Mouse (Mus musculus) heart, embryonic 15.5 days (tissue): ENCODE measurements at regions not wholly inside any gene's neighbourhood (a gene's known extent, or its start where the extent isn't known, plus 50 kb on each side); places are given as distances from the start of the nearest gene placed in this dataset.
A peak's percentile ranks its signal among the peaks of the same experiment; 100 is the strongest.

Experiments used
- ATAC-seq: fragments of 200-750 bp; cut with Nextera tagmentation; replicated peaks from 2 replicates; pipeline ENCODE4 v1.8.0; 2017; ENCODE audit warnings: low read depth, moderate TSS enrichment; ENCODE audit not compliant: insufficient number of reproducible peaks, insufficient read depth, low FRiP score
- H3K27ac ChIP-seq: fragments of 300-500 bp; sonication (generic); 2 replicates; pipeline ENCODE4 v1.5.1; 2015; ENCODE audit warnings: mild to moderate bottlenecking, inconsistent platforms
- H3K27me3 ChIP-seq: fragments of 300-500 bp; sonication (generic); 2 replicates; pipeline ENCODE4 v1.6.1; 2015; ENCODE audit warnings: inconsistent platforms
- H3K36me3 ChIP-seq: fragments of 300-500 bp; sonication (generic); 2 replicates; pipeline ENCODE4 v1.6.1; 2015; ENCODE audit warnings: mild to moderate bottlenecking, inconsistent platforms
- H3K4me1 ChIP-seq: fragments of 300-500 bp; sonication (generic); replicated peaks from 2 replicates; pipeline ENCODE4 v1.6.1; 2015; ENCODE audit warnings: inconsistent platforms
- H3K4me2 ChIP-seq: fragments of 300-500 bp; sonication (generic); 2 replicates; pipeline ENCODE4 v1.6.1; 2015; ENCODE audit warnings: inconsistent platforms, mild to moderate bottlenecking, moderate library complexity
- H3K4me3 ChIP-seq: fragments of 300-500 bp; sonication (generic); 2 replicates; pipeline ENCODE4 v1.5.1; 2015; ENCODE audit warnings: mild to moderate bottlenecking, inconsistent platforms
- H3K9ac ChIP-seq: fragments of 300-500 bp; sonication (generic); 2 replicates; pipeline ENCODE4 v1.6.1; 2015; ENCODE audit warnings: mild to moderate bottlenecking, inconsistent platforms
- H3K9me3 ChIP-seq: fragments of 300-500 bp; sonication (generic); replicated peaks from 2 replicates; pipeline ENCODE4 v1.6.1; 2016; ENCODE audit warnings: inconsistent platforms
- WGBS: fragments of 180-500 bp; shearing (Covaris S2); methylation state at CpG from one replicate; pipeline ENCODE4 v1.1.7; 2015; ENCODE audit warnings: mixed read lengths; 5-methylcytosine and 5-hydroxymethylcytosine counted together

DNA sequence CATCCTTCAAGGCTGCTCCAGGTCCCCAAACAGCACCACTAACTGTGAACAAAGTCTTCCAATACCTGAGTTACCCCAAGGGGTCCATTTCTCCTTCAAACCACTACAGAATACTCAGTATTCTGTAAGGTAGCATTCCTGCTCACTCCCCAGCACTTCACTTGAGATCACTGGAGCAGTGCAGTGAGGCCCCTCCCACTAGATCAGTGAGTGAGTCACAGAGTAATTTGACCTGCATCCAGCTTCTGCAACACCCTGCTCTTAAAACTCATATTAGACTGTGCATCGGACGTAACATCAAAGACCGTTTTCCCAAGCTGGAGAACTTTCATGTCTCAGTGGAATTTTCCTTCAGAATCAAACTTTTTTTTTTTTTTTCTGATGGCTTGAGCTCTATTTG is 461.4 kb downstream of the Insc start:
- H3K9ac ChIP-seq: no peak overlapping the region
- no peaks in the 10 kb centered on the region for H3K9me3 ChIP-seq
- H3K36me3 ChIP-seq: no peaks in the 10 kb centered on the region
- 37% methylated on average over 3 of the region's 3 CpGs for WGBS
- H3K27me3 ChIP-seq: no peaks in the 10 kb centered on the region
- no peak overlapping the region for H3K4me3 ChIP-seq
- H3K4me1 ChIP-seq: no peaks in the 10 kb centered on the region
- no peak for ATAC-seq
- H3K4me2 ChIP-seq: no peak overlapping the region
- no peak overlapping the region for H3K27ac ChIP-seq

DNA sequence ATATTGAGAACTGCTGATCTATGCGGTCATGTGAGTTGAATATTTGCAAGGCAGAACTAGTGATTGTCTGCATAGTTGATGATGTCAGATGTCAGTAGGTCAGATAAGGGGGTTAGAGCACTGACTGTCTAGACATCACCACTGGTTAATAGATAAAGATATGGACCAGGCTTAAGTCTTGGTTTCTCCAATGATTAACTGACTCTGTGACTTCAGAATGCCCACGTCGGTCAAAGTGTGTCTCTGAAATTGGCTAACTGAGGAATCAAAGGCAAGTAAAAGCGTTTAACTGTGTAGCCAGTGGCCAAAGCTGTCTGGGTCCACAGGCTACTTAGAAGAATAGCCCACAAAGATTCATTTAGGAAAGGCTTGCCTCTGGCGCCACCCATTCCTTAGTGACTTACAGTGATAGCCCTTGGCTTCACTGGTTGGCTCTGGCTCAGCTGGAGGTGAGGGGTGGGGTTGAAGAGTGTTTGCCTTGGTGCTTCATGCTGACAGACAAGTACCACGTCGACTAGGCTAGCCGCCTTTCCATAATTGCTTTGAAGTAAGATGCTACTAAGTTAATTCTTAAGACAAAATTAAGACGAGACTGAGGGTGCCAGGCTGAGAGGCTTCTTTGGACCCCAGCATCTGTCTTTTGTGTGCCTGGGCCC is 463.1 kb downstream of the Insc start:
- Histone ChIP-seq H3K4me3 (no peak overlapping the region), H3K36me3 (no peaks in the 10 kb centered on the region), H3K27me3 (no peaks in the 10 kb centered on the region), H3K4me2 (no peak overlapping the region), H3K9ac (no peak overlapping the region), H3K9me3 (no peaks in the 10 kb centered on the region), H3K27ac (no peak overlapping the region), H3K4me1 (no peaks in the 10 kb centered on the region)
- ATAC-seq: no peak
- WGBS: 53% methylated on average over 9 of the region's 9 CpGs

DNA sequence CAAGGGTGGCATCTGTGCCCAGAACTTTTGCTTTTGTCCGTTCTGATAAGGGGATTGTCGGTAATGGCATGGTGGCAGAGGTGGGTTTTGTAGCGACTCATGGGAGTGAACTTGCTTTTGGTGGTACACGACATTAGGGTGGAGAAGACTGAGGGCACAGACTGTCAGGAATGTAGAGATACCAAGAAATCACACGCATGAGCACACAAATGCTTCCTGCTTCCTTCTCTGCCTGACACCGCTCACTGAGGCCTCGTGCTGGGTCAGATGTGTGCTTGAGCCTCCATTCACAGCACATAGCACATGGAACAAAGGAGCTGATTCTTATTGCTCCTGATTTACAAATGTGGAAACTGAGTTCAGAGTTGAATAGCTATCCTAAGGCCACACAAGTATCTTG is 465.3 kb downstream of the Insc start:
- Histone ChIP-seq H3K4me1 (no peaks in the 10 kb centered on the region), H3K9ac (no peak overlapping the region), H3K27me3 (no peaks in the 10 kb centered on the region), H3K4me2 (no peak overlapping the region), H3K9me3 (no peaks in the 10 kb centered on the region), H3K4me3 (no peak overlapping the region), H3K36me3 (no peaks in the 10 kb centered on the region), H3K27ac (no peak overlapping the region)
- no peak for ATAC-seq
- WGBS: 68% methylated on average over 7 of the region's 7 CpGs

GRCm38 (mm10) chr7:115210012-115210411 is 466.5 kb downstream of the Insc start:
- Histone ChIP-seq H3K9me3 (no peaks in the 10 kb centered on the region), H3K4me3 (no peak overlapping the region), H3K27ac (no peak overlapping the region), H3K4me1 (no peaks in the 10 kb centered on the region), H3K9ac (no peak overlapping the region), H3K27me3 (no peaks in the 10 kb centered on the region), H3K4me2 (no peak overlapping the region), H3K36me3 (no peaks in the 10 kb centered on the region)
- no peak for ATAC-seq
- 72% methylated on average over 2 of the region's 2 CpGs for WGBS

- under 1% methylated on average over 13 of the region's 13 CpGs for WGBS
- peak overlapping the region; percentile 47 for H3K4me3 ChIP-seq
- H3K9me3 ChIP-seq: no peaks in the 10 kb centered on the region
- peak overlapping the region; percentile 49 for H3K9ac ChIP-seq
- peak; percentile 95 for ATAC-seq
- no peaks in the 10 kb centered on the region for H3K27me3 ChIP-seq
- H3K36me3 ChIP-seq: no peaks in the 10 kb centered on the region
- peaks cover 19% of the 10 kb centered on the region for H3K4me1 ChIP-seq
- peak overlapping the region; percentile 37 for H3K27ac ChIP-seq
- peak overlapping the region; percentile 80 for H3K4me2 ChIP-seq
These were observed 473.3 kb downstream of the Insc start for GRCm38 (mm10) chr7:115216838-115217237.

GRCm38 (mm10) chr7:115217255-115217654 is 473.8 kb downstream of the Insc start:
- whole genome bisulfite sequencing: 11% methylated on average over 5 of the region's 5 CpGs
- H3K4me1 ChIP-seq: peaks cover 19% of the 10 kb centered on the region
- H3K4me2 ChIP-seq: peak overlapping the region; percentile 80
- peak overlapping the region; percentile 49 for H3K9ac ChIP-seq
- H3K27ac ChIP-seq: peak overlapping the region; percentile 37
- H3K9me3 ChIP-seq: no peaks in the 10 kb centered on the region
- ATAC-seq: peak; percentile 24
- no peaks in the 10 kb centered on the region for H3K27me3 ChIP-seq
- H3K36me3 ChIP-seq: no peaks in the 10 kb centered on the region
- H3K4me3 ChIP-seq: peak overlapping the region; percentile 47

DNA sequence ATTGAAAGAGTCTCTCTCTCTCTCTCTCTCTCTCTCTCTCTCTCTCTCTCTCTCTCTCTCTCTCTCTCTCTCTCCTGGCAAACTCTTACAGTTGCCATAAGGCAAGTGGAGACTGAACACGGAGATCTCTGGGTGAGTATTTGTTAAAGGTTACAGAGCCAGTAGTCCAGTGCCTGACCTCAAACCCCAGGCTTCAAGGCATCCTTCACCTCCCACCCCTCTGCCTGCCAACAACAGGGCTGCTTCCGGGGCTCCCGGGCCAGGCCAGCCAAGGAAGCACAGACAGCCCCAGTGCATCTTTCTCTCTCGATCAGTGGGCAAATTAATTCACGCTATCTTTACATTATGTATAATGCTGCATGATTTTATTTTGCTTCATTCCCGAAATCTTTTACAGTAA is 474.2 kb downstream of the Insc start:
- Histone ChIP-seq H3K27ac (no peak overlapping the region), H3K4me3 (no peak overlapping the region), H3K4me2 (peak overlapping the region; percentile 80; the same call in 1 of the 2 replicates), H3K36me3 (no peaks in the 10 kb centered on the region), H3K27me3 (no peaks in the 10 kb centered on the region), H3K9me3 (no peaks in the 10 kb centered on the region), H3K4me1 (peaks cover 21% of the 10 kb centered on the region), H3K9ac (no peak overlapping the region)
- 54% methylated on average over 6 of the region's 6 CpGs for WGBS
- ATAC-seq: no peak

- Histone ChIP-seq H3K9me3 (no peaks in the 10 kb centered on the region), H3K27ac (peak overlapping the region; percentile 38; the same call in 1 of the 2 replicates), H3K27me3 (no peaks in the 10 kb centered on the region), H3K36me3 (no peaks in the 10 kb centered on the region), H3K4me3 (no peak overlapping the region), H3K4me1 (peaks cover 23% of the 10 kb centered on the region), H3K9ac (no peak overlapping the region), H3K4me2 (peak overlapping the region; percentile 32)
- WGBS: 22% methylated on average over 13 of the region's 13 CpGs
- peak; percentile 59 for ATAC-seq
These were observed 475.2 kb downstream of the Insc start for GRCm38 (mm10) chr7:115218596-115219180.

DNA sequence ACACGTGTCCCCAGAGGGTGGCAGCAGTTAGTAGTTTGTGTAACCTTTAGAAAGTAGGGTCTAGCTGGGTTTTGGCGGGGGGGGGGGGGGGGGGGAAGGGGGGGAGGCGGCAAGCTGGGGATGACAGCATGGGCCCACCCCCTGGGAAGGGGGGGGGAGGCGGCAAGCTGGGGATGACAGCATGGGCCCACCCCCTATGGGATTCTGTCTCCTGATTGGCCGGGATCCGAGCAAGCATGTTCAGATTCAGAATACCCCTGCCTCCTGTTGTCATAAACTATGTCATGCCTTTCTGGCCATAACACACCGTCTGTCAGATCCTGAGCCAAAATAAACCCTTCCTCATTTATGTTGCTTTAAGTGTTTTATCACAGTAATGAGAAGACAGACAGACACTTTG is 479.1 kb downstream of the Insc start:
- Histone ChIP-seq H3K27ac (no peak overlapping the region), H3K4me1 (peaks cover 16% of the 10 kb centered on the region), H3K4me3 (no peak overlapping the region), H3K9me3 (no peaks in the 10 kb centered on the region), H3K27me3 (no peaks in the 10 kb centered on the region), H3K9ac (no peak overlapping the region), H3K4me2 (no peak overlapping the region), H3K36me3 (no peaks in the 10 kb centered on the region)
- no peak for ATAC-seq
- 38% methylated on average over 5 of the region's 7 CpGs for WGBS

DNA sequence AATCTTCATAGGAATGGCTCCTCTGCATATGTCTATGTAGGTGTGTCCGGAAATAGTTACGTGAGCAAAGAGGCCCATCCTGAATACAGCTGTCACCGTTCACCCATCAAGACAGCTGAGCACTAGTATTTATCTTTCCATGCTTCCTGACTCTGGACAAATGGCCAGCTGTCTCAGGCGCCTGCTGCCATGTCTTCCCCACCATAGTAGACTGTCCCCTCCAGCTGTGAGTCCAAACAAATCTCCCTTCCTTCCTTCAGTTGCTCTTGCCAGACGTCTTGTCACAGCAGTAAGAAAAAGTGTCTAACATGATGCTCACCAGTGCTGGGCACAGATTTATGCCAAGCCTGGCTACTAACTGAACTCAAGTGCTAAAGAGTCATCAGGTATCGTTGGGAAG is 487.0 kb downstream of the Insc start:
- Histone ChIP-seq H3K27me3 (no peaks in the 10 kb centered on the region), H3K9ac (no peak overlapping the region), H3K9me3 (no peaks in the 10 kb centered on the region), H3K36me3 (no peaks in the 10 kb centered on the region), H3K27ac (no peak overlapping the region), H3K4me3 (no peak overlapping the region), H3K4me2 (no peak overlapping the region), H3K4me1 (peaks cover 11% of the 10 kb centered on the region)
- WGBS: 54% methylated on average over 6 of the region's 6 CpGs
- 0 out of 2 replicates have a peak, but pooled peaks have one; percentile 22 for ATAC-seq

- WGBS: 34% methylated on average over 10 of the region's 10 CpGs
- Histone ChIP-seq H3K9me3 (no peaks in the 10 kb centered on the region), H3K9ac (no peak overlapping the region), H3K36me3 (no peaks in the 10 kb centered on the region), H3K27ac (peak overlapping the region; percentile 47), H3K4me3 (no peak overlapping the region), H3K4me2 (no peak overlapping the region), H3K27me3 (no peaks in the 10 kb centered on the region), H3K4me1 (peaks cover 11% of the 10 kb centered on the region)
- no peak; the same call in 1 of the 2 replicates for ATAC-seq
These were observed 490.4 kb downstream of the Insc start for GRCm38 (mm10) chr7:115233850-115234436.

DNA sequence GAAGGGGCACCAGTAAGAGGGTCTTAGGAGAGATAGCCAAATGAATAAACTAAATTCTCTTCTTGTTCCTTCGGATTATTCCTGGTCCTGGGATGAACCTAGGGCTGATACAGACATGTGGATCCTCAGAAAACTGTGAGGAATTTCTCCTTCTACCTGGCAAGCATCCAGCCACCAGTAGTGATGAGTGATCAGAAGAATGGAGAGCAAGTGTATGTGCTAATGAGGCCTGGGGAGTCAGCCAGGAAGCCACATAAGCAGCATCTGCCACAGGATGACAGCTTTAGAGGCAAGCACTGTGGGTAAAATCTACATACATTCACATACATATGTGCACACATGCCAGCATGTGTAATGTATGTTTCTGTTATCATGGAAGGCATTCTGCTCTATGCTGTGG is 493.6 kb downstream of the Insc start:
- 59% methylated on average over 1 of the region's 1 CpGs for WGBS

More for the DNA sequence above, 493.6 kb downstream of the Insc start:
- no peaks in the 10 kb centered on the region for H3K9me3 ChIP-seq
- no peak overlapping the region for H3K9ac ChIP-seq
- H3K4me2 ChIP-seq: no peak overlapping the region
- no peaks in the 10 kb centered on the region for H3K27me3 ChIP-seq
- H3K36me3 ChIP-seq: no peaks in the 10 kb centered on the region
- H3K4me3 ChIP-seq: no peak overlapping the region
- ATAC-seq: no peak
- H3K4me1 ChIP-seq: peaks cover 11% of the 10 kb centered on the region
- H3K27ac ChIP-seq: no peak overlapping the region
